Mouse (Mus musculus) hindbrain, embryonic 14.5 days (tissue): Measurements from ENCODE around the gene Gja5. TPM values are rescaled to one million over a fixed set of nuclear protein-coding genes. Genes with fewer than 3 reads are reported as not detected.

Experiments used
- ATAC-seq: fragments of 200-750 bp; cut with Nextera tagmentation; 2 replicates; pipeline ENCODE4 v1.8.0; 2017; ENCODE audit warnings: moderate number of reproducible peaks, mild to moderate bottlenecking, moderate TSS enrichment, moderate library complexity; ENCODE audit not compliant: low FRiP score
- DNase-seq: peaks from one replicate; pipeline ENCODE4 v3.0.0-alpha.2; 2015; ENCODE audit warnings: low spot score
- H3K27ac ChIP-seq: fragments of 300-500 bp; sonication (generic); 2 replicates; pipeline ENCODE4 v1.5.1; 2014; ENCODE audit warnings: mild to moderate bottlenecking, moderate library complexity
- H3K27me3 ChIP-seq: fragments of 300-500 bp; sonication (generic); 2 replicates; pipeline ENCODE4 v1.6.1; 2014; ENCODE audit warnings: mild to moderate bottlenecking, low read length, mixed read lengths; ENCODE audit not compliant: control insufficient read depth, insufficient read depth
- H3K36me3 ChIP-seq: fragments of 300-500 bp; sonication (generic); replicated peaks from 2 replicates; pipeline ENCODE4 v1.6.1; 2014; ENCODE audit not compliant: control insufficient read depth, insufficient read depth
- H3K4me1 ChIP-seq: fragments of 300-500 bp; sonication (generic); replicated peaks from 2 replicates; pipeline ENCODE4 v1.6.1; 2014; ENCODE audit warnings: antibody characterized with exemption, low read length, mixed read lengths; ENCODE audit not compliant: control insufficient read depth, insufficient read depth
- H3K4me2 ChIP-seq: fragments of 300-500 bp; sonication (generic); replicated peaks from 2 replicates; pipeline ENCODE4 v1.6.1; 2014; ENCODE audit warnings: mild to moderate bottlenecking, moderate library complexity
- H3K4me3 ChIP-seq: fragments of 300-500 bp; sonication (generic); replicated peaks from 2 replicates; pipeline ENCODE4 v1.5.1; 2014; ENCODE audit warnings: mild to moderate bottlenecking, low read length
- H3K9ac ChIP-seq: fragments of 300-500 bp; sonication (generic); 2 replicates; pipeline ENCODE4 v1.6.1; 2014
- H3K9me3 ChIP-seq: fragments of 300-500 bp; sonication (generic); 2 replicates; pipeline ENCODE4 v1.6.1; 2016; ENCODE audit warnings: low read length; ENCODE audit not compliant: control insufficient read depth
- WGBS: fragments of 180-500 bp; shearing (Covaris S2); extraction: QIAGEN DNeasy Blood & Tissue Kit; methylation state at CpG from one replicate; pipeline ENCODE4 v1.1.7; 2014; 5-methylcytosine and 5-hydroxymethylcytosine counted together
- polyA plus RNA-seq: library from polyadenylated mRNA; unstranded; fragments of >200 nt; fragmentation: Nextera tagmentation; extraction: Ambion mirVana; gene quantifications from 2 replicates; pipeline ENCODE4 v1.2.1, GENCODE M21; 2014

Gja5 gene
- polyA plus RNA-seq, 1 experiment from 2014 or later = 1.3 TPM

GRCm38 (mm10) chr3:96981833-96982232, 77.3 kb downstream of the Gja5 start:
- H3K27me3 ChIP-seq = no peaks in the 10 kb centered on the region
- no peaks in the 10 kb centered on the region for H3K36me3 ChIP-seq
- H3K9me3 ChIP-seq = no peaks in the 10 kb centered on the region
- no peak overlapping the region for H3K4me2 ChIP-seq
- 0 out of 2 replicates have a peak, but pooled peaks cover 5% of the 10 kb centered on the region for H3K4me1 ChIP-seq
- DNase-seq (no peak), ATAC-seq (no peak)
- H3K9ac ChIP-seq = no peak overlapping the region
- 93% methylated on average over 3 of the region's 3 CpGs for WGBS
- no peak overlapping the region for H3K27ac ChIP-seq
- H3K4me3 ChIP-seq = no peak overlapping the region

- no peak overlapping the region for H3K27ac ChIP-seq
- no peak for DNase-seq
These were observed 78.2 kb downstream of the Gja5 start for GRCm38 (mm10) chr3:96982666-96983065.

GRCm38 (mm10) chr3:96992526-96992925, 88.0 kb downstream of the Gja5 start:
- no peak overlapping the region for H3K27ac ChIP-seq
- 17% methylated on average over 3 of the region's 3 CpGs for WGBS
- ATAC-seq (no peak), DNase-seq (no peak)
- H3K9me3 ChIP-seq = no peaks in the 10 kb centered on the region
- H3K4me2 ChIP-seq = no peak overlapping the region
- H3K4me1 ChIP-seq = no peaks in the 10 kb centered on the region
- H3K27me3 ChIP-seq = no peaks in the 10 kb centered on the region
- no peaks in the 10 kb centered on the region for H3K36me3 ChIP-seq
- H3K9ac ChIP-seq = no peak overlapping the region
- no peak overlapping the region for H3K4me3 ChIP-seq

More at GRCm38 (mm10) chr3:96982666-96983065, 78.2 kb downstream of the Gja5 start:
- no peak for ATAC-seq
- WGBS = 89% methylated on average over 2 of the region's 2 CpGs
- Histone ChIP-seq H3K9me3 (no peaks in the 10 kb centered on the region), H3K4me3 (no peak overlapping the region), H3K27me3 (no peaks in the 10 kb centered on the region), H3K9ac (no peak overlapping the region), H3K4me2 (no peak overlapping the region), H3K36me3 (no peaks in the 10 kb centered on the region), H3K4me1 (0 out of 2 replicates have a peak, but pooled peaks cover 5% of the 10 kb centered on the region)

GRCm38 (mm10) chr3:96997770-96998169, 93.3 kb downstream of the Gja5 start:
- Histone ChIP-seq H3K9me3 (no peaks in the 10 kb centered on the region), H3K4me2 (no peak overlapping the region), H3K4me1 (no peaks in the 10 kb centered on the region), H3K4me3 (no peak overlapping the region), H3K27ac (no peak overlapping the region), H3K9ac (no peak overlapping the region), H3K27me3 (no peaks in the 10 kb centered on the region), H3K36me3 (no peaks in the 10 kb centered on the region)
- no peak for DNase-seq
- no peak for ATAC-seq
- WGBS = 60% methylated on average over 6 of the region's 6 CpGs

GRCm38 (mm10) chr3:97003111-97003510, 98.6 kb downstream of the Gja5 start:
- no peak overlapping the region for H3K9ac ChIP-seq
- no peaks in the 10 kb centered on the region for H3K36me3 ChIP-seq
- no peak overlapping the region for H3K27ac ChIP-seq
- no peaks in the 10 kb centered on the region for H3K27me3 ChIP-seq
- ATAC-seq = no peak
- no peaks in the 10 kb centered on the region for H3K9me3 ChIP-seq
- no peak overlapping the region for H3K4me2 ChIP-seq
- H3K4me1 ChIP-seq = no peaks in the 10 kb centered on the region
- no peak overlapping the region for H3K4me3 ChIP-seq
- WGBS = 91% methylated on average over 10 of the region's 10 CpGs
- DNase-seq = no peak

- Histone ChIP-seq H3K4me1 (no peaks in the 10 kb centered on the region), H3K9ac (no peak overlapping the region), H3K9me3 (no peaks in the 10 kb centered on the region), H3K4me2 (no peak overlapping the region), H3K4me3 (no peak overlapping the region), H3K27ac (no peak overlapping the region), H3K27me3 (no peaks in the 10 kb centered on the region), H3K36me3 (no peaks in the 10 kb centered on the region)
- WGBS = 84% methylated on average over 4 of the region's 4 CpGs
- ATAC-seq (no peak), DNase-seq (no peak)
These were observed 100.0 kb downstream of the Gja5 start for GRCm38 (mm10) chr3:97004509-97004908.

GRCm38 (mm10) chr3:97007010-97007448, 102.5 kb downstream of the Gja5 start:
- ATAC-seq = no peak

GRCm38 (mm10) chr3:97025226-97025625, 120.7 kb downstream of the Gja5 start:
- H3K4me2 ChIP-seq = no peak overlapping the region
- DNase-seq (no peak), ATAC-seq (no peak)
- H3K27me3 ChIP-seq = no peaks in the 10 kb centered on the region
- H3K9ac ChIP-seq = no peak overlapping the region
- no peaks in the 10 kb centered on the region for H3K4me1 ChIP-seq
- no peaks in the 10 kb centered on the region for H3K9me3 ChIP-seq
- H3K36me3 ChIP-seq = no peaks in the 10 kb centered on the region
- WGBS = 69% methylated on average over 5 of the region's 5 CpGs
- no peak overlapping the region for H3K27ac ChIP-seq
- H3K4me3 ChIP-seq = no peak overlapping the region

More at GRCm38 (mm10) chr3:97007010-97007448, 102.5 kb downstream of the Gja5 start:
- Histone ChIP-seq H3K9ac (no peak overlapping the region), H3K4me3 (no peak overlapping the region), H3K36me3 (no peaks in the 10 kb centered on the region), H3K4me2 (no peak overlapping the region), H3K9me3 (no peaks in the 10 kb centered on the region), H3K27me3 (no peaks in the 10 kb centered on the region), H3K27ac (no peak overlapping the region), H3K4me1 (no peaks in the 10 kb centered on the region)
- 38% methylated on average over 3 of the region's 3 CpGs for WGBS
- DNase-seq = no peak

- ATAC-seq (peak; percentile 37; the same call in 1 of the 2 replicates), DNase-seq (no peak)
- no peak overlapping the region for H3K27ac ChIP-seq
- 0% methylated on average over 10 of the region's 10 CpGs for WGBS
- H3K4me3 ChIP-seq = peak overlapping the region; percentile 15
- H3K9me3 ChIP-seq = no peaks in the 10 kb centered on the region
- no peaks in the 10 kb centered on the region for H3K27me3 ChIP-seq
- H3K9ac ChIP-seq = peak overlapping the region; percentile 28
- H3K36me3 ChIP-seq = no peaks in the 10 kb centered on the region
- peak overlapping the region; percentile 49 for H3K4me2 ChIP-seq
- H3K4me1 ChIP-seq = no peaks in the 10 kb centered on the region; the same call in 1 of the 2 replicates
These were observed 127.6 kb downstream of the Gja5 start for GRCm38 (mm10) chr3:97032053-97032496.

- H3K4me2 ChIP-seq = no peak overlapping the region
- H3K9me3 ChIP-seq = no peaks in the 10 kb centered on the region
- no peak for DNase-seq
- no peak overlapping the region for H3K4me3 ChIP-seq
- ATAC-seq = no peak
- H3K27ac ChIP-seq = no peak overlapping the region
- no peaks in the 10 kb centered on the region for H3K27me3 ChIP-seq
- H3K36me3 ChIP-seq = no peaks in the 10 kb centered on the region
- no peak overlapping the region for H3K9ac ChIP-seq
- WGBS = 93% methylated on average over 3 of the region's 3 CpGs
- H3K4me1 ChIP-seq = no peaks in the 10 kb centered on the region; the same call in 1 of the 2 replicates
These were observed 131.1 kb downstream of the Gja5 start for GRCm38 (mm10) chr3:97035558-97035957.
